Mouse (Mus musculus) embryonic fibroblast, embryonic 13.5 days (primary cell): Measurements from ENCODE around the gene Ugt1a6b.

Experiments
- CTCF ChIP-seq: IDR thresholded peaks from 2 replicates; pipeline ENCODE4 v1.5.1; 2011; ENCODE audit warnings: mild to moderate bottlenecking, control low read depth, low read length, moderate library complexity, borderline replicate concordance; ENCODE audit not compliant: insufficient read depth
- POLR2A ChIP-seq: IDR thresholded peaks from 2 replicates; pipeline ENCODE4 v1.6.1; 2011; ENCODE audit warnings: low read depth, mild to moderate bottlenecking, control low read depth, low read length, moderate library complexity

- TF ChIP-seq CTCF (no peak), POLR2A (no peak)
Observed at GRCm38 (mm10) chr1:88087513-88087912, 15.5 kb upstream of the Ugt1a6b start, which contains the start of gene Ugt1a8.
